Mouse (Mus musculus): ENCODE data around the gene Mt4. TPM values are rescaled to one million over a fixed set of nuclear protein-coding genes. Genes with fewer than 3 reads are reported as not detected.

The Mt4 gene
- not detected for total RNA-seq (2021)
- long read RNA-seq, experiment 1: 0 reads
- long read RNA-seq, experiment 2: 0 reads

DNA sequence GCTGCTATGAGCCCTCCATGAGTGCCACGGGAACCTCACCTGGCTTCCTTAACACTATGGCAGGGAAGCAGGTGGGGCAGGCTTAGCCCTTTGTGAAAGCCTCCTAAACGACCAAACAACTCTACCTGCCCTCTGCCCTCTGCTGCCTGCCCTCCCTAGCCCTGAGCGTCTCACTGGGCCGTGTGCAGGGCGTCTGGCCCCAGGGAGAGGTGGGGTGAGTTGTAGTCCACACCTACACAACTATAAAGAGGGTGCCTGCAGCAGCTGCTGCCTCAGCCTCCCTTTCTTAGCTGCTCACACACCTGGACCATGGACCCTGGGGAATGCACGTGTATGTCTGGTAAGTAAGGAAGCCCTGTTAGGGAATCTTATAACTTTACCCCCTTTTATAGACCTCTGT lies at the start of gene Mt4:
Gene Mt4, plus strand, starts transcription at position 265 of the 400 bp plus-strand sequence.
- no peak for DNase-seq (ENCODE audit: low spot score in 2 of 2)

DNA sequence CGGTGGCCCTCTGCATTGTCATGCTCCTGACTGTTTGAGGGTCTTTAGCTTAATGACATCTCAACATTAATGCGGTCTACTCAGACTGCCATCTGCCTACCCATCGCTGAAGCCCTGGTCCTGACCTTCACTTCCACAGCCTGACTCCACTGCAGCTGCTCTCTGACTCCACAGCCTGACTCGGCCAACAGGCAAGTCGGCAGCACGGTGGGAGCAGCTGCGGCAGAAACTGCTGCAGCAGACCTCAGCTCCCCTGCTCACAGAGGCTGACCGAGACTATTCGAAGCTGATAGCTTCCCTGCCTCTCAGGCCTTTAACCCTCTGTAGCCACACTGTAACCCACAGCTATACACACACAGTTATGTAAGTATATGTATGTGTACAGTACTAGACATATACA lies 49.0 kb upstream of the Mt4 start:
- DNase-seq (ENCODE audit: low spot score in 2 of 2): no peak

- DNase-seq (ENCODE audit: low spot score in 2 of 2): no peak
Observed at GRCm38 (mm10) chr8:94089715-94090114, 47.3 kb upstream of the Mt4 start.

DNA sequence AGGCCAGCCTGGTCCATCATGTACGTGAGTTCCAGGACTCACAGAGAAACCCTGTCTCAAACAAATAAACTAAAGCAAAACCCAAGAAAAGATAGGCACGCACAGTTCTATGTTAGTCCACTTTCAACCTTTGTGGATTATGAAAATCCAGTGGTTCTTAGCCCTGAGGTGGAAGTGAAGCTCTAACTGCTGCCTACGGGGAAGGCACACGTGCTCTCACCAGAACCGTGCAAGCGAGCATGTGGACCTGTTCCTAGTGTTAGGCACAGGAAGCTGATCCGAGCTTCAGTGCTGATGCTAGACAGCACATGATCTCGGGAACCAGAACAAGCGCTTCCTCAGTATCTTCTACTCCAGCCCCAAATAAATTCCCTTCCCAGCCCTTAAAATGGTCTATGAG lies 44.1 kb upstream of the Mt4 start:
- DNase-seq (ENCODE audit: low spot score in 2 of 2): no peak

- no peak for DNase-seq (ENCODE audit: low spot score in 2 of 2)
Observed at GRCm38 (mm10) chr8:94094281-94094680, 42.7 kb upstream of the Mt4 start.

DNA sequence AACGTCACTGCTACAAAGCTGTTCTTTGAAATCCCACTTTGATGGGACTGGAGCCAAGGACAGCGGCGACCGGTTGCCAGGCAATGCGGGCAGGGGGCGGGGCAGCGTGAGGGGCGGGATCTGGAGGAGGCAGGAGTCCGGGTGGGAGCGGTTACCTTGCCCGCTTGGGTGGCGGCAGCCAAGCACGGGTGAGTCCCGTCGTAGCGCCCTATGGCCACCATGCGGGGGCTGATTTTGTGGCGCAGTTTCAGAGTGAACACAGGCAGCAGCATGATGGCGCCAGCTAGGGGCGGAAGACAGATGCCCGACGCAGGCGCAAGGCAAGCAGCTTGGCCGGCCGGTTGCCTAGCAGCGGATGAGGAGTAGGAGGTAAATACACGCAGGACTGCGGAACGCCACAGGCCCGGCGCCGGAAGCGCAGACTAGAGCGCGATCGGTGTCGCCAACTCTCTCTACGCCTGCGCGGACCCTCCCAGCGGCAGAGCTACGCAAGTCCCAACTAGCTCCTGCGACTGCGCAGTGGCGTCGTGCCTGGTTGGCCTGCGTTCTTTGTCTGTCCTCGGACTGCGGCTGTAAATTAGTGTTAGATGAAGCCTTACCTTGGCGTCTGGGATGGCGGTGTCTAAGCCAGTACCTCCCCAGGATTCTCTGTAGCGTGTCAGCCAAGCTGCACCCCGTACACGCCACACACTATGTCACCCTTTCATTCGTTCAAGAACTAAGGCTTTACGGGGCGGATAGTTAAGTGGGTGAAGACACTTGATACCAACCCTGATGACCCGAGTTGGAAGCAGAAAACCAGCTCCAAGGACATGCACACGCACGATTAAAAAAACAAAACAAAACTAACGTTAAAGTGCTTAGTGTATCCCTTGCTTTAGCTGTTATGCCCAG lies 38.7 kb upstream of the Mt4 start, which contains the start of gene Bbs2:
Gene Bbs2, minus strand, starts transcription at position 848 of the 894 bp plus-strand sequence.
- DNase-seq (ENCODE audit: low spot score in 2 of 2): peak; percentile 97 to 98

GRCm38 (mm10) chr8:94098996-94099395 lies 38.0 kb upstream of the Mt4 start:
- no peak for DNase-seq (ENCODE audit: low spot score in 2 of 2)

DNA sequence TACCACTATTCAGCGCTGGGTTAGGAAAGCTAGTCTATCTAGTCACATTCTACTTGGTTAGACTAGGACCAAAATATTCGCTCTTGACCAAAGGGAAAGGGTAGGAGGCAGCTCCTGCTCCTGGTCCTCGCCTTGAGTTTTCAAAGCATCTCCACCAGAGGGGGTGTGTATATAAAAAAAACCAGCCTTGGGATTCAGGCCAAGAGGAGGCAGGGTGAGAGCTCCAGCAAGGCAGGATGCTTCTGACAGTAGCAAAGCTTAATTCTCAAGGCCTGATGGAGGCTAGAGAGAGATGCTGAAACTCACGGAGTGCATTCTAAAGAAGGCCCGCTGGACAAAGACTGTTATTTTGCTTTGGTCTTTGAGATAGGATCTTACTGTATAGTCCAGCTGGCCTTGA lies 32.9 kb upstream of the Mt4 start:
- DNase-seq (ENCODE audit: low spot score in 2 of 2): no peak

DNA sequence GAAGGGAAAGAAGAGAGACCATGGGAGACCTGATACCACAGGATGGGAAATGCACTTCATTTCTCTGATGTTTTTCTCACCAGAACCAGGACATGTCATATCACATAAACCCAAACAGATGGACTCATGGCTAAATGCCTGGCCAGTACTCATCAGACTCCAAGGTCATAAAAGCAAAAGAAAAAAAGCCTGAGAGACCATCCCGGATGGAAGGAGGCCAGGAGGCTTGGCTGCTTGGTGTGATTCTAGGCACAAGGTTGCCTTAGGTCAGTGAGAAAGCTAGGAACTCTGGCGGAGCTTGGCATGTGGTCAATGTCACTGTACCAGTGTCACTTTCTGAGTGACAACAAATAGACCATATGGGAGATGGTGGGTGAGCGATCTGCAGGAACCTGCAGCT lies 29.1 kb upstream of the Mt4 start:
- DNase-seq (ENCODE audit: low spot score in 2 of 2): peak in 1 of 2 experiments; percentile 32

- DNase-seq (ENCODE audit: low spot score in 2 of 2): no peak
Observed at GRCm38 (mm10) chr8:94109396-94109795, 27.6 kb upstream of the Mt4 start.

GRCm38 (mm10) chr8:94109835-94110234 lies 27.2 kb upstream of the Mt4 start:
- no peak for DNase-seq (ENCODE audit: low spot score in 2 of 2)

DNA sequence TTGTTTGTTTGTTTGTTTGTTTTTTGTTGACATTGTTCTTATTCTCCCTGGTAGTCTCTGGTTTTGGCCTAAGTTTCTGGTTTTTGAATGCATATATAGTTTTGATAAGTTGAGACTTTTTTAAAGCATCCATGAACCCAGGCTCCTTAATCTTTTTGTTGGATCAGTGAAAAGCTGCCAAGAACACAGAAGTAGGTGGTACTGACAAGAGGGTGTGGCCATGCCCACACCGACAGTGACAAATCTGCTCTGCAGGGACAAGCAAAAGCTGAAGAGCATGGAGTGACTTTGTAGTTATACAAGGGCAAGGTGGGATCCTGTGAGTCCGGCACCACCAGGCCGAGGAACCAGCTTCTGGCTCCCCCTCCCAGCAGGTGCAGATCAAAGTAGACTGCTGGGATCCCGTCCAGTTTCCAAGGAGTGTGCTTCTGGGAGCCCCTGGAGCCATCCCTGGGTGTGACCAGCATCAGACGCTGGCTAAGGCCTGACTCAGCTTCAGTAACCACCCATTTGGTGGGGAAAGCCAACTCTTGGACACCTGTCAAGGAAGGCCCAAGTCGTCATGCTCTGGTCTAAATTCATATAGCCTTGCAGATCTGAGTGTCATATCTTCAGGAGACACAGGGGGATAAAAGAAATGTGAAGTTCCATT lies 26.3 kb upstream of the Mt4 start:
- DNase-seq (ENCODE audit: low spot score in 2 of 2): no peak

DNA sequence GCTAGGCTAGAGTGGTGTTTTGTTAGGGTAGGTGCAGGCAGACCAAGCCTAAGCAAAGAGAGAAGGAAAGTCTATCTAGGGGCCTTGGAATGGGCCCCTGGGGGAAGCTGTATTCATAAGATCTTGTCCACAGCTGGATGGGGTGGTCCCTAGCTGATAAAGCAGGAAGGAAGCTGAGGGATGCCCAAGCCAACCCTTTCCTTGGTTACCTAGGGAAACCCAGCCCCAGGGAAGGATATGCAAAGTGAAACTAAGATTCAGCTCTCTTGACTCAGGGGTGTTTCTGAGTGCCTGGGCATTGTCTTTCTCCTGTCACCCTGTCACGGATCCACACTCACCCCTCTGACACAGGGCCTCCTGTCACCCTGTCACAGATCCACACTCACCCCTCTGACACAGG lies 23.6 kb upstream of the Mt4 start:
- no peak for DNase-seq (ENCODE audit: low spot score in 2 of 2)

- no peak for DNase-seq (ENCODE audit: low spot score in 2 of 2)
Observed at GRCm38 (mm10) chr8:94113972-94114371, 23.0 kb upstream of the Mt4 start.

DNA sequence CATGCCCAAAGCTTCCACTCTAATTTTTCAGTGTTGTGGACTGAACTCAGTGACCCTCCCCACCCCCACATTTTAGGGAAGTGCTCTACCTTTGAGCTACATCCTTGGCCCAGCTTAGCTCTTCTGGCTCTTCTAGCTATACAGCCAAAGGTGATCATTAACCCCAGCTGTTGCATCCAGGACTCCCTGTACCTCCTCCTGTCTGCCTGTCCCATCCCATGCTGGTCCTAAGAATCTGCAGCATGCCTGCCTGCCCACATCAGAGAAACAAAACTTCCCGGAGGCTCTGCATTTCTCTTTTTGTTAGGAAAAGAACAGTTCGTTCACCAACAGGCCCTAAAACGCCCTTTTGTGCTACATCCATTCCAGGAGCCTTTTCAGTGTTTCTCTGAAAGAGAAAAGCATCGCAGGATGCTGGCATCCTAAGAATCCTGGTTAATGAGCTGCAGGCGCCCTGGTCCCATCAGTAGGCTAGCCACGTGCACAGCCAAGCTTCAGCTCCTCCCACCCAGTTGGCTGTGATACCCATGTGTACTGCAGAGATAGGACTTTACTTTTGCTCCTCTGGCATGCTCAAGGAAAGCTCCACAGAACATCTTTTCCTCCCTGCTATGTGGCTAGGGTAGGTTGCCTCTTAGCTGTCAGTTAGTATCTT lies 18.1 kb upstream of the Mt4 start:
- no peak for DNase-seq (ENCODE audit: low spot score in 2 of 2)

GRCm38 (mm10) chr8:94121625-94122024 lies 15.4 kb upstream of the Mt4 start:
- no peak for DNase-seq (ENCODE audit: low spot score in 2 of 2)

- no peak for DNase-seq (ENCODE audit: low spot score in 2 of 2)
Observed at GRCm38 (mm10) chr8:94122711-94123468, 14.1 kb upstream of the Mt4 start.

DNA sequence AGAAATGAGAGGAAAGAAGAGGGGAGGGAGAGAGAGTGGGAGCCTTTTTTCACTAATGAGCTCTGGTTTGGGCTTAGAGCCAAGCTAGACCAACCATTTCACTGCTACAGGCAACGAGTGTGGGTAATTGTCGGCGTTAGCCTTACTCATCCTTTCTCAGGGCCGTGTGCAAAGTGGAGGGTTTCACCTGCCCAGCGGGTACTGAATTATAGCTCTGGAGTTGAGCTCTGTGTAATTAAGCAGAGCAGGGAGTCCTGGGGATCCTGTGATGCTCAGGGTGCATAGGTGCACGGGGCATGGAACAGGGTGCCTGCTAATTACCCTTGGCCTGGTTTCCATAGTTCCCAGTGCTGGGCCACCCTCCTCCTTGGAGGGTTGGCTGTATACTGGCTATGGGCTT lies 9.3 kb upstream of the Mt4 start:
- no peak for DNase-seq (ENCODE audit: low spot score in 2 of 2)

- no peak for DNase-seq (ENCODE audit: low spot score in 2 of 2)
Observed at GRCm38 (mm10) chr8:94129133-94129789, 7.7 kb upstream of the Mt4 start.

- no peak for DNase-seq (ENCODE audit: low spot score in 2 of 2)
Observed at GRCm38 (mm10) chr8:94130126-94130525, 6.9 kb upstream of the Mt4 start.

DNA sequence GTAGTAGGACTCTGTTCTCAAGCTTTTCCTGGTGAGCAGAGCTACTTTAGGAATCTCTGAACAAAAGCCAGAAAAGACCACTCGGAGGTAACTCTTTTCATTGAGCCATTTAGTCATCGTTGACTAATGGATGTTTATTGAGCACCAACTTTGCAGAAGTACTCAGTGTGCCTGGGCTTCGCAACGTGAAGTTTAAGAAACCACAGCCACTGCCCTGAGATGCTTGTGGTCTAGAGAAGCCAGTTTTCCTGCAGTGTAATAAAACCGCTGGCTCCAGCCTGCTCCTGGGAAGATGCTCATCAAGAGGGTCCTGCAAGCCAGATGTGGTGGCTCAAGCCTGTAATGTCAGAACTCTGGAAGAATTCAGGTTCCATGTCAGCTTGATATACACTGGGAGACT lies 4.9 kb upstream of the Mt4 start:
- no peak for DNase-seq (ENCODE audit: low spot score in 2 of 2)
